Mouse (Mus musculus): ENCODE measurements at regions not wholly inside any gene's neighbourhood (a gene's known extent, or its start where the extent isn't known, plus 50 kb on each side); places are given as distances from the start of the nearest gene placed in this dataset.

DNA sequence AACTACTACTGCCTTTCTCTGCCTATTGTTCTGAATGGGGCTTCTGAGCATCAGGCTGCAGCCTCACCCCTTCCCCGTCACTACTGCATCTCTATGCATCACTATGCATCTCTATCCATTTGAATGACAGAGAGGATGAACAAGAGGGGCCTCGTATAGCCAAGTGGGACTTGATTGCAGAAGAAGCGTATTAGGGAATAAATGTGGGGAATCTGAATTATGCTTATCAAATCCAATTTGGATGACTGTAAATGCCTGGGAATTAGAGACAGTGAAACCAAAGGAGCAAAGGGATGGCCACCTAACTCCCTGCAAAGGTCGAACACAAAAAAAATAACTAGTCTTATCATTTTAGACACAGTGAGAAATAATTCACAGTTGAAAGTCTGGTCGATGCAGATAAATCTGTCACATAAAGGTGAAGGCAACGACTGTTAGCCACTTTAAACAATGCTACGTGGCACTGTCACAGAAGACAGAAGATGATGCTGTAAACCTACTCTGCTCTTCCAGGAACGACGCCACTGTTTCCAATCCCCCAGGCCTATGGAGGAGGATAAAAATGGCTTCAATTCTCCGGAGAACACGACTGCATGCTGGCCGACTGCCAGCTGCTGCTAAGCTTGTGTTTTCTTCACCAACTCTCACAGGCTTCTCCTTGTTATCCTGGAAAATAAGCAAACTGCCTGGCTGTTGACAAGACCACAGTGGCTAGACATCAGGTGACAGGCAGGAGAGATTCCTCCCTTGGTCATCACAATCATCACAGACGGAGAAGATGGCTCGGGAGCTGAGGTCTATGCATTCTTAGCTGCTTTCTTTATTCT is 213.6 kb upstream of the Akirin2 start:
- DNase-seq (ENCODE audit: low spot score): no peak

DNA sequence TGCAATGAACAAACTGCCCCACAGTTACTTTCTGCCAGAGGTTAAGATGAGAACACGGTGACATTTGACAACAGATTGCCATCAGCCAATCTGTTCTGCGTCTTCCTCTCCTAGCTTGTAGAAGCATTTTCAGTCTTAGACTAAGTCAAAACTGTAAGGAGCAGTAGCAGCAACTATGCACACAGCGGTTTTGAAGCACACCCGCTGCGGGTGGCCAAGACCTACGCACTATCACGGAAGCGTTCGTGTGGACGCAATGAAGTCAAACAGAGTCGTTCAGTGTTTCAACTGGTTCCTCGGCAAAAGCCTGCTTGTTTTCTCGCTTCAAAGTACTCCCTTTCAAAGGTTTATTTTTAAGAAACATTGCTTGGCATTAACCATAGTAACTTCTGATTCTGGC is 212.9 kb upstream of the Akirin2 start:
- DNase-seq (ENCODE audit: low spot score): no peak

DNA sequence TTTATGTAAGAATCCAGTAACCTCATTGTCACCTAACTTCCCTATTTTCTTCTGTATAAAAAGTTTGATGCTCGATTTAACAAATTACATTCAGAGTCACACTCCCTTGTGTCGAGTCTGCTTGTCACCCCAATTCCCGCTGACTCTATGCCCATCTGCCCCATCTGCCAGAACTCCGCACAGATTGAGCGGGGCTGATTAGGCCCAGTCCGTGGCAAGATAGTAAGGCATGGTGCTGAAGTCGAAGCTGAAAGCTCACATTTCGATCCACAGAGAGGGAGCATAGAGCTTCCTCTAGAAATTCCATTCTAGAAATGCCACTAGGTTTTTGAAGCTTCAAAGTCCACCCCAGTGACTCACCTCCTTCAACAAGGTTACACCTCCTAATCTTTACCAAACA is 210.7 kb upstream of the Akirin2 start:
- DNase-seq (ENCODE audit: low spot score): no peak

DNA sequence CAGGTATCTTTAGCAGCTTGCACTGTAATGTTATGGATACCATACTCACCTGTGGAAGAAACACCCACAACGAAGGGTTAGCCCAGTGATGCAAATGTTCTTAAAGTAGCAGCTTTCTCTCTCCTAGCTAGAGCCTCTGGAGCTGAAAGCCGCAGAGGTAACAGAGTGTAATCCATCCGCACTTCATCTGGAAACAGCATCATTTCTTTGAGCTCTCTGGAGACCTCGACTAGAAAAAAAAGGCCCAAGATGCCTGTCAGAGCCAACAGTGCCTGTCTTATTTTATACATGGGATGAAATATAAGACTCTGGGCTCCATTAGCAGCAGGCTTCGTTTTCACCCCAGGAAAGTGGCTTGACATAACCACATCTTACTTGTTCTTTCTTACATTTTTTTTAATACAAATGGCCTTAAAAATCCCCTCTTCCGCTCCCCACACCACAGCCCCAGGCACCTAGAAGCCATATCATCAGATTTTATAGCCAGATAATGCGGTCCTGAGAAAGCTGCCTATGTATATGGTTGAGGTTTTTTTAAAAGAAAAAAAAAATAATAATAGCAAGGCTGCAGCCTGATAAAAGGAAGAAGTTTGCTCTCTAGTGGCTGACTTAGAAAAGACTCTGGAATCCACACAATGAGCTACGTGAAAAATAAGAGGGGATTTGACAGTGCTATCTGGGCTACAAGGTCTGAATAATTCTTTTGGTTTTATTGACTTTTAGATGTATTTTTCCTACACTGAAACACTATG is 179.3 kb upstream of the Akirin2 start:
- DNase-seq (ENCODE audit: low spot score): no peak

DNA sequence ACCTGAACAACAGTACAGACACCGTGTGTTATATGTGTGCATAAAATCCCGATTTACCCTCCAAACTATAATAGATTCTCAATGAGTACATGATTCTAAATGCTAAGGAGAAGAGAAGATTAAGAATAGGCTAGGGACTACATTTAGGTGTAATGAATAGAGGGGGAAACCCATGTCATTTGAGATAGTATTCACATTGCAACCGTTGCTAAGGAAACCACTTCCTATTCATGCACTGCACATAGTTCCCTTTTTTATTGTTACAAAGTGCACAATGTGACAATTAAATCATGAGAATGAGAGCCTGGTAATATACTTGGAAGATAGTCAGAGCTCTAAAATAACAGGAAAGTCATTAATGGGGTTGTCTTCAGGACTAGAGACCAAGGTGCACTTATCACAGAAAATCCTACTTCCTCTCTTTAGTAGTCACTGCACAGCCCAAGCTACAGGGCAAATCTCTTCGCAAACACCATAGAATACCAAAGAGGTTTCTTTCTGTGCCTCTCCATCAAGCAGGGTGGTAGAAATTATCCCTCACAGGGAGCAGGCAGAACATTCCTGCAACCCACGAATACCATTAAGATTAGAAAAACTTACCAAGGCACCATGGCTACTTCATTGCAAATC is 164.3 kb upstream of the Akirin2 start:
- DNase-seq (ENCODE audit: low spot score): no peak

DNA sequence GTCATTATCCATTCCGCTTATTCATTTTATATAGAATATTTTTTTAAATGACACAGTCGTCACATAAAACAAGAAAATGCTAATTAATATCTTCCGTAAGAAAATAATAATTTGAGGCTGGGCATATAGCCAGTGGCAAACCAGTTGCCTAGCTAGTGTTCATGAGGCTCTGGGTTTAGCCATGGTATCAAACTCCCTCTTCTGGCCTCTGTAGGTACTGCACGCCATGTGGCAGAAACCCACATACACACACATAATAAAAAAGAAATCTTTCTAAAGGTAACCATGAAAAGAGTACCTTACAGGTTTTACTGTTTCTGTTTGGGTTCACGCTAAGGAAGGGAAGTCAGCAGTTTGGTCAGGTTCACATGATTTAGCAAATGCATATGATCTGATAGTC is 159.2 kb upstream of the Akirin2 start:
- DNase-seq (ENCODE audit: low spot score): no peak

DNA sequence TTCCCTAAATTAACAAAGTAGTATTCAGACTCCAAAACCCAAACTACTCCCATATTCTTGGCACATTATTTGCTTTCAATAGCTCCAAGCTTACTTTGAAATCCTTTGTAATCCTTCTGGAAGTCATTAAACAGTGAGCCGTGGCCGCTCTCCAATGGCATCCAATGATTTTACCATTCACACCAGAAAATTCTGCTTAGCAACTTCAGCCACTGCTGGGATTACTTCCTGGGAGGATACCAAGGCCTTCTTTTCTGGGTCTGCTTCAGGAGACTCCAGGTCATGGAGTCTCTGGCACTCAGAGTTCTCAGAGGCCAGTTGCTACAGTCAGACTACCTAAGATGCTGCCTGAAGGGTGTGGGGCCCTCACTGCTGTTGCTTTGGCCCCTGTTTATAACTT is 147.7 kb upstream of the Akirin2 start:
- DNase-seq (ENCODE audit: low spot score): no peak

DNA sequence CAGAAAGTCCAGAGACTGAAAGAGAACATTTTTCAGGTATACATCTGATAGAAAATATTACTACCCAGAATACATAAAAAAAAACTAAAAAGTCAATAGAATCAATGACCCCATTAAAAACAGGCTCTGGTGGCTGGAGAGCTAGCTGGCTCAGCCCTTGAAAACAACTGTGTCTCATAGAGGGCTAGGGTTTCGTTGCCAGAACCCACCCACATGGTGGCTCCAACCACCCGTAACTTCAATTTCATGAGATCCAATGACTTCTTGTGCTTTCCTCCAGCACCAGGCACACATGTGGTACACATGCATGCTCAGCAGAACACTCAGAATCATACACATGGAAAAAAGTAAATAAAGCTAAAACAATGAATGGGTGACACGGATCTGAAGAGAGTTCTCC is 143.6 kb upstream of the Akirin2 start:
- DNase-seq (ENCODE audit: low spot score): no peak

DNA sequence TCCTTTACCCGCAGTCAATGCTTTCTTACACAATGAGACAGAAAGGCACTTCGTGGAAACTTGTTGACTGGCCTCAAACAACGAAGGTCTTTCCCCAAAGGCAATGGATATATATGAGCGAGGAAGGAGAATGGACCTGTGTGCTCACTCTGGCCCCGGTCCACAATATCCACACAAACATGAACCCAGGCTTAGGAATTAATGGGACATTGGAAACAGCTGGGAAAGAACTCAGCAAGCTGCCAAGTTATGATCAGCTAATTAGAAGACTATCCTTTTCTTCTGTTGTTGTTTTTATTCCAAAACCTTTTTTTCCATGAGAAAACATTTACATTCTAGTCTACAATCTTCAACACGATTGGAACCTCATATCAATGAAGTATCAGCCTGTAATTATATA is 129.8 kb upstream of the Akirin2 start:
- DNase-seq (ENCODE audit: low spot score): no peak

DNA sequence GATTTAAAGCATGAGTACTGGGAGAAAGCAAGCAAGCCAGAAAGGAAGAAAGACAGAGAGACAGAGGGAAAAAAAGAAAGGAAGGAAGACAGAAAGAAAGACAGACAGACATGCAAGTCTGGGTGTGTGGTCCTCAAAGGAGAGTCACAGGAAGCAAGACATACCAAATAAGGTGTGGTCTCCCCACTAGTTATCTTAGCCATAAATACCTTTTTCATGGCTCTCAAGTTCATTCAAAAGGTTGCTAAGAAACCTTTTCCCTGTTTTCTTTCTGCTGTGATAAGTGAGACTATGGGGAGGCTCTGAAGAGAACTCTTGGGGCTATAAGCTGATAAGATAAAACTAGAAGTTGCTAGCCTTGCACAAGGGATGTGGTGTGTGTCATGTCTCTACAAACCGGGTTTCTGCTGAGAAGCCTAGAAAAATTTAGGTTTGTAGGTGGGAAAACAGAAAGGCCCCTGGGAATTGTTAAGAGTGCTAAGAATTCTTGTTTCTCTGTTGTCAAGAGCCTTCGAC is 126.5 kb upstream of the Akirin2 start:
- DNase-seq (ENCODE audit: low spot score): no peak

DNA sequence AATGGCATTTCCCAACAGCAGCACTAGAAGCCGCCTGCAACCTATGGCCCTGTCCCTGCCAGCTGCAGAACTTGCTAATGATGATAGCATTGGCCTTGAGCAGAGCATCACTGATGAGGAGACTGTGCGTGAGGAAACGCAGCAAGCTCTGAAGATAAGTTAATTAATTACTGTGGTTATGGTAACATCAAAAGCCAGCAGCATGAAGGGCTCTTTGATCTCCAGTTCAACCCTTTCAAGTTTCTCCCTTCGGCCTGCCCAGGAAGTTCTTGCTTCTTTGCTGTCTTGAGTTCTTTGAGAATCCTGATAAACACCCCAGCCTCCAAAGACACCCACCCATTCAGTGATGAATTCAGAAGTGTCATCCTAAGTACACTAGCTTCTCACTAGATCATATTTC is 121.7 kb upstream of the Akirin2 start:
- no peak for DNase-seq (ENCODE audit: low spot score)

DNA sequence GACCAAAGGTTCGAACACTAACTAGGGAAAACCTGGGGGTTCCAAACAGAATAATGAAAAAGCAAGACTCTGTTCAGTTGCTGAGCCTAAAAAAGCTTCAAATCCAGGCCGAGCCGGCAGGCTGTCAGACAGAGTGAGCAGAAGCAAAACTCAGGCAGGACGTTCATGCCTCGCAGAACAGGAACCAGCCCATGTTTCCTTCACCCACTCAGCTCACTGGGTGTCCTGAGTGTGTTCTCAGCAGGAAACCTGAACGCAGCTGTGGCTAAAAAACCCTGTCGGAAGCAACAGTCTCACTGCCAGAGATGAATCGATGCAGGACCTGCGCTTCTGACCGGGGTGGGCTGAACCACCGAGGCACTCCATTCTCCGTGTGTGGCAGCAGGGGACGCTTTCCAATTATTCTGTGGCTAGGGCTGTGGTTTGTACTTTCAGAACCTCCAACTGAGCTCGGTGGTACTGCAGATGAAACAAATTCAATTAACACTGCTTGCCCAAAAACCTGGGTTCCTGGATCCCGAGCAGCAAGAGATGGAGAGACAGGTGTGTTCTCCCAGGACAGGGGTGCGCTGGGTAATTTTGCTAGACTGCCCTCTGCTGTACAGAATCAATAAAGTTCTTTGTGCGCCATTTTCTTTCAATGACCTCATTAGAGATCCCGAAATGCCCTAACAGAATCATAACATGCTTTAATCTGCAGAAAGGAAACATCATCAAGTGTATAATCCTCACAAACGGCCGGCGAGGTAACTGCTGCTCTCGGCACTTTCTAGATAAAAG is 121.1 kb upstream of the Akirin2 start:
- DNase-seq (ENCODE audit: low spot score): peak; percentile 49

DNA sequence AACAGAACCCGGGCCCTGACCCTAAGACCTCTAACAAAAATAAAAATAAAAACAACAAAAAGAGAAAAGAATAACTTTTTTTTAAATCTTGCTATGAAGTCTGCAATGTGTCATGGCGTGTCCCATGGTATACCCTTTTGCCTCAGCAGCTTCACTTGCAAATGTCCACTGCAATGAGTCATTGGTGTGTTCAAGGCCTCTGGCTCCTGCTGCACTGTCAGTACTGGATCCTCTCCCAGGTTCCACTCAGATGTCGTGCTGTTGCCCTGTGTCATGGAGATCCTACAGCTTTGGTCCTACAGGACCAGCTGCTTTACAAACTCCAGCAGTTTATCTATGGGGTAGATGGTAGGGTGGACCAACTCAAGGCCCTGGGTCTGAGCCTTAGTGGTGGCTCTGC is 113.4 kb upstream of the Akirin2 start:
- DNase-seq (ENCODE audit: low spot score): no peak

DNA sequence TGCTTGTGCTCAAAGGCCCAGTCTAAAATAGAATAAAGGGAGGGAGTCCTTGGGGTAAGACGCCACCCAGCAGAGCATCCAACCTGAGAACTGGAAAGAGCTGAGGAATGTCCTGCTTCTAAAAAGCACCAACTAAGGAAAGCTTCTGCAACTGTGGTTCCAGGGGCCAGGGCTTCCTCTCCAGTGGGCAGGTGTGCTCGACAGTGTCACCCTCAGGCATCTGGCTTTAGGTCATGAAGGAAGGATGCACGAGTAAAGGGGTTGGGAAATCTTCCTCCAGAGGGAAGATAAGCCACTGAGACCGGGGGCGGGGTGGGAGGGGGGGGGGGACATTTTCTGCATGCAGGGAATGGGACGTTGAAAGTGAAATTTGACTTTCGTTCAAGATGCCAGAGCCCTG is 101.2 kb upstream of the Akirin2 start:
- no peak for DNase-seq (ENCODE audit: low spot score)

DNA sequence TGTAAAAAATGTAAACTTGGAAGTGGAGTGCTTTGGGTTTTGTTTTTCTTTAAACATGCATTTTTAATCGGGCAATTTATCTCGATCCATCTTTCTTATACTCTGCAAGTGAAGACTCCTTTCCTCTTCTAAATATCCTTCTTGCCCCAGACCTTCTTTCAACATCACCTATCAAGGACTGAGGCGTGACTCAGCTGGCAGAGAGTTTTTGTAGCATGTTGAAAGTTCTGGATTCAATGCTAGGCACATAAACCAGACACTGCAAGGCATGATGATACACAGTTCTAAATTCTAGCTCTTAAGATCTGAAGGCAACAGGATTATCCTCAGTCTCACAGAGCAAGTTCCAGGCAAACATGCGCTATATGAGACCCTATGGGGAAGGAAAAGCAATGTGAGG is 88.1 kb upstream of the Akirin2 start:
- no peak for DNase-seq (ENCODE audit: low spot score)

DNA sequence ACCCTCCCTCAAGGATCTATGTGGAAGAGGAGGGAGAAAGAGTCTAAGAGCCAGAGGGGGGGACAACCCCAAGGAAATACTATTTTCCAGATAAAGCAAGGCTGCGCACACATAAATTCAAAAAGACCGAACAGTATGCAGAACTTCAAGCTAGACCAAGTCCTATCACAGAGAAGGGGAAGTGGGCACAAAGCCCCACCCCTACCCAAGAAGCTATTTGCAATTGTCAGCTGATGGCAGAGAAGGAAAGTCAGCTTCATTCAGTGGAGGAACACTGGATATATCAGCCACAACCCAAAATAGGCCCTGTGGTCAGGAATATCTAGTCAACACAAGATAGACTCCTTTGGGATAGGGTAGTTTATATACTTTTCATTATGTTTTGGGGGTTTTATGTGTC is 84.9 kb upstream of the Akirin2 start:
- peak; percentile 32 for DNase-seq (ENCODE audit: low spot score)

DNA sequence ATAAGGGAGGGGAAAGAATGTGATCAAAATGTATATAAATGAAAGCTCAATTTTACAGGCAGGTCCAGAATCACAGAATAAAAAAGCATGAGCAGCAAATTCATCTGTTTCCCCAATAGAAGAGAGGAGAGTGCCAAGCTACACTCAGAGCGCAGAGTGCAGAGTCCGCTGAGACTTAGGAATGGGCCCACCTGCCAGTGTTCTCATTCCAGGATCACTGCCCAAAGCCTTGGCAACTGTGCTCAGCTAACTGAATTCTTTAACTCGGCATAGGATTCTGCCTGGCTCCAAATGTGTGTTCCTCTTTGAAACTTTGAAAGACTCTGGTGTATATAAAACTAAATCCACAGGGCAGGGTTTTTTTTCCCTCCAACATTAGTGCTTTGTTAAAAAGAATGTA is 84.4 kb upstream of the Akirin2 start:
- no peak for DNase-seq (ENCODE audit: low spot score)

DNA sequence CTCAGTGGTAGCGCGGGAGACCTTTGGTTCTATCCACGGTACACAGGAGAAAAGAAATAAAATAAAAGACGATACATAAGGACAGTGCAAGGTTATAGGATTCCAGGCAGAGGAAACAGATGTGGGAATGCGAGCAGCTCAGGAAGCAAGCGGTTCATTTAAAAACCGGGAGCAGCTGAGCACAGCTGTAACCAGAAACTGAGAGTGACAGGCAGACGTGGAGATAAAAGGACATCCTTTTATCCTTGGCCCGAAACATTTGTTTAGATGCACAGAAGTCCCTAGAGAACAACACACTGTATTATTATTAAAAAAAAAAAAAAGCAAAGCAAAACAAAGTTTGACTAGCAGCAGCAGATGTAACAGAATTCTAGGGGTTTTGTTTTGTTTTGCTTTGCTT is 82.6 kb upstream of the Akirin2 start:
- no peak for DNase-seq (ENCODE audit: low spot score)

DNA sequence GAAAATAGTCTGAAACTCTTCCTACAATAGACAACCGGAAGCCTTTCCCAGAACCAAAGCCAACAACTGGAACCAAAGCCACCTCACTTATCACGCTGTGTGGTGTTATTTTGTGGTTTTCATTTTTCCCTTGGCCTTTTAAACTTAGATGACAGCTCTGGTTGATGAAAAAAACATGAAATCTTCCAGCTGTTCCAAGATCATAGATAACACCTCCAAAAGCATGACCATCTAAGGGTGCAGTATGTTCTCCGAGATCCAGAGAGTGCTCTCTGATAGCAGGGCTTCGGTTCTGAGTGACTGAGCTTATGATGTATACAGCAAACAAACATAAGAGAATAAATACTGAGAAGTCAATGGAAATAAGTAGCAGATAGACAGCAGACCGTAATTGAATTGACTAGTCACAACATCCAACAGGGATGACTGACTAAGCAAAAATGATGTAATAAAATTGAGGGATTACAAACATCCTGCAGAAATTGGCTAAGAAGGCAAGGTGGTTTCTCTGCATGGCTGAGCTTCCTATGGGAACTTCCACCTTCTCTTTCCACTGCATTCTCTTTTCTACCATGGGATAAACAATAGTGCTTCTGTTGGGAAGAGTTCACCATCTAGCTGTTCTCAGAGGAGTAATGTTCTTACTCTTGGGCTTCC is 74.8 kb upstream of the Akirin2 start:
- no peak for DNase-seq (ENCODE audit: low spot score)

DNA sequence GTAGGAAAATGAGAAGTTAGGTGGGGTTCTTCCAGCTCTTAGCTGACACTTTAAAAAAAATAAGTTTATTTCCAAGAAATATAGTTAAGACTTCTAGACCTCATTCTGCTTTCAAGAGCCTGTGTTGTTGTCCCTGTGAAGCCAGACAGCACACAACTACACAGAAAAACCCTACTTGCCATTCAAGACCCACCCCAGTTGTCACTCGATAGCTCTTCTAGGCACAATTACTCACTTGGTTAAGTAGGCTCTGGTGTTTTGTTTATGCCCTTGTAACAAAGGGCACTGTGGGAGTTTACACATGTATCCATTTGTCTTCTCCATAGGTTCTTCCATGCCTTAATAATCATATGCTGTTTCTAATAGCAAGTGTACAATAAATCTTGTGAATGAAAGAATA is 66.5 kb upstream of the Akirin2 start:
- DNase-seq (ENCODE audit: low spot score): no peak

DNA sequence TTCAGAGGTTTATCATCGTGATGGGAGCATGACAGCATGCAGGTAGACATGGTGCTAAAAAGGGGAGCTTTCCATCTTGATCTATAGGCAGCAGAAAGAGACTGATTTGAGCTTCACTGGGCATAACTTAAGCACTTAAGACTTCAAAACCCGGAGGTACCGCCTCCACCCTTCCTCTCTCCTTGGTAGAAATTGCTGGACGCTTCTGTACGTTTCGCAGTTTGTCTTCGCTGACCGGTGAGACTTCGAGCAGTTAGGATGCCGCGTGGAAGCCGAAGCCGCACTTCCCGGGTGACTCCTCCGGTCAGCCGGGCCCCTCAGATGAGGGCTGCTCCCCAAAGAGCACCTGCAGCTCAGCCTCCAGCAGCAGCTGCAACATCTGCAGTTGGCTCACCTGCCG is 65.2 kb upstream of the Akirin2 start:
- DNase-seq (ENCODE audit: low spot score): no peak

Data from layer of hippocampus, adult 11-12 months (tissue).